Mouse (Mus musculus): ENCODE results near the gene 4930467E23Rik.
"Not testable (repeated sequence)": the region's sequence is repeated elsewhere in the genome, so short reads cannot be mapped to it uniquely, and the experiment has no call there.

Gene 4930467E23Rik

GRCm38 (mm10) chr8:19729276-19729675 is at the start of gene 4930467E23Rik:
Gene 4930467E23Rik, plus strand, starts transcription at chr8:19729576.
- not testable (repeated sequence) for DNase-seq

- not testable (repeated sequence) for DNase-seq
Measured at GRCm38 (mm10) chr8:19682311-19682710, 47.1 kb upstream of the 4930467E23Rik start.

DNA sequence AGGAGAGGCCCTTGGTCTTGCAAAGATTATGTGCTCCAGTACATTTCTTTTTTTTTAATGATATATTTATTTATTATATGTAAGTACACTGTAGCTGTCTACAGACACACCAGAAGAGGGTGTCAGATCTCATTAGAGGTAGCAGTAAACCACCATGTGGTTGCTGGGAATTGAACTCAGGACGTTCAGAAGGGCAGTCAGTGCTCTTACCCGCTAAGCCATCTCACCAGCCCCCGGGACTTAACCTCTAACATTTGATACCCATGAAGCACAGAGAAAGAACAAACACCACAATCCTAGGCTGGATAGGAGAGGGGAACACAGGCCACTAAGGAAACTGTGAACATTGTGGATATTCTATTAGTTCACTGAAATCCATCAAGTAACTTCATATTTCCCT is 43.9 kb upstream of the 4930467E23Rik start:
- not testable (repeated sequence) for DNase-seq

GRCm38 (mm10) chr8:19688802-19689525 is 40.4 kb upstream of the 4930467E23Rik start:
- DNase-seq, result not testable (repeated sequence)

GRCm38 (mm10) chr8:19689745-19690144 is 39.6 kb upstream of the 4930467E23Rik start:
- DNase-seq, result not testable (repeated sequence)

DNA sequence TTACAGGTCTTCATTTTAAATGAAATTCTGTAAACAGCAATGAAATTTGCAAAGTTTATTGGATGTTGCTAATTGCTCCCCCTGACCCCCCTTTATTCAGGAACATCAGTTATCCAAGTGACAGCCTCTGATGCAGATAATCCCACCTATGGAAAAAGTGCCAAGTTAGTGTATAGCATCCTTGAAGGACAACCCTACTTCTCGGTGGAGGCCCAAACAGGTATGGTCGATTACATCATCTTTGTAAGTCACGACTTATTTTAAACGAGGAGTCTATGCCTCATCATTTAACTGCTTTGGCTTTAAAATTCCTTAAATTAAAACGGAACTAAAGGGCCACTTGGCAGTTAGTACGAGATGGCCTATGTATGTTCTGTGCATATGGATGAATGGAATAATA is 38.0 kb upstream of the 4930467E23Rik start:
- DNase-seq, result not testable (repeated sequence)

- DNase-seq, result not testable (repeated sequence)
Measured at GRCm38 (mm10) chr8:19697497-19698077, 31.8 kb upstream of the 4930467E23Rik start.

DNA sequence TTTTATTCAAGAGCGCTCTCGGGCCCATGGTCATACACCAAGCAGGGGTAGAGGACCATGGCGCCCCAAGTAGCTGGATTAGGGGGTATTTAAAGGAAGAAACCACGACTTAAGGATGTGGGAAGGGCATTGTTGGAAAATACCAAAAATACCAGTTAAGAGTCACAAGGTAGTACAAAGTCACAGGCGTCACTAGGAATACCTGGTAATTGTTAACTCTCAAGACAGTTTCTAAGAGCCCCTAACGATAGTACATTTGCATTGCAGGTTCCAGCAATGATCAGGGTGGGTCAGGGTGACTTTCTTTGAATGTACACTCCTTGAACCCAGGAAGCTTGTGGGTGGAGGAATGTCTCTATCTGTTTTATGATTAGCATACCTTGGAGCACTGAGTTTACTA is 31.3 kb upstream of the 4930467E23Rik start:
- not testable (repeated sequence) for DNase-seq

DNA sequence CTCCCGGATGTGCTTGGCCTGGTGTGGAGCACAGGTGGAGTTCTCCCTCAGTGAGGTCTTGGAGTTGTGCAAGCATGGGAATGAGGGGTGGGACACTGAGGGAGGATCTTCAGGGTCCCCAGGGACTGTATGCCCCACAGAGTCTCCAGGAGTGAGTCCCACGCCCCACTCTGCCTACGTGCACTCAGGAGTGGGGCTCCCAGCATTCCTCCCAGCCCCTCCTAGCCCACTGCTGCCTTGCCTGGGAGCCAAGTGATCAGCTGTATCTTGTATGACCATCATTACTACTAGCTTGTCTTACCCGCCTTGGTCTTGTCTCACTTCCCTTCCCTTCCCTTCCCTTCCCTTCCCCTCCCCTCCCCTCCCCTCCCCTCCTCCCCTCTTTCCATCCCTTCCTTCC is 30.7 kb upstream of the 4930467E23Rik start:
- peak; percentile 54 for DNase-seq

DNA sequence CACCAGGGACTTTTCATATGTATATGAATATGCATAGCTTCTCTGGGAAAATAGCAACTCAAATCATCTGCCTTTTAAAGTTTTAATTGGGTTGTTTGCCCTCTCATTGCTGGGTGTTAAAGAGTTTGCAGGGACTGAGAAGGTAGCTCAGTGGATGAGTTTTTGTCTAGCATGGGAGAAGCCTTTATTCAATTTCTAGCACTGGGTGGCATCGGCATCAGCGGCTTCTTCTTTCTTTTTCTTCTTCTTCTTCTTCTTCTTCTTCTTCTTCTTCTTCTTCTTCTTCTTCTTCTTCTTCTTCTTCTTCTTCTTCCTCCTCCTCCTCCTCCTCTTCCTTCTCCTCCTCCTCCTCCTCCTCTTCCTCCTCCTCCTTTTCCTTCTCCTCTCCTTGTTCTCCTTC is 28.1 kb upstream of the 4930467E23Rik start:
- not testable (repeated sequence) for DNase-seq

- DNase-seq, result not testable (repeated sequence)
Measured at GRCm38 (mm10) chr8:19702276-19702675, 27.1 kb upstream of the 4930467E23Rik start.

DNA sequence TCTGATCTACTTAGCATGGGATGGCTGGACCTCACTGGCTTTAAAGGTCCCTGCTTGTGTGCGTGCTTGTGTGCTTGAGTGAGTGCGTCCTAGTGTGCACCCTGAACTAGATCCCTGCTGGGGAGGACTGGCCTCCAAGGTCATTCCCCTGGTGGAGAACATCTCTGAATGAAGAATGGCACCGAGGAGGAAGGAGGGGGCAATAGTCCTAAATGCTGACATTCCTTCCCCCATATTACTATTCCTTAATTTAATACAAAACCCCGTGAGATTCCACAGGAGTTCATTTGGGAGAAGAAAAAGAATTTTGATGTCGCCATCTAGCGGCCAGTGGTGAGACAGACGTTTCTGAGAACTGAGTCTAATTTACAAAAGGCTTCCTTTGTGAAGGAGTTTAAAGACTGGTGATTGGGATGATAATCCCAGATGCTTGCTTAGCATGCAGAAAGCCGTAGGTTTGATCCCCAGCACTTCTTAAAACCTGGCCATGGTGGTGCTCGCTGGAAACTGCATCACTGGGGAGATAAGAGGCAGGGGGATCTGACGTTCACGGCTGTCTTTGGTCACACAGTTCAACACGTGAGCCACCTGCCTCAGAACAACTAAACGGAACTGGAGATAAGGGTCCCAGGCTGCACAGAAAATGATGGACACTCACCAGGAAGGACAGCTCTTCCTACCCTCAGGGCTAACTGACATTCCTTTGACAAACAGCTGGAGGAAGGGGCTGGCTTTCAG is 26.2 kb upstream of the 4930467E23Rik start:
- peak; percentile 86 for DNase-seq

DNA sequence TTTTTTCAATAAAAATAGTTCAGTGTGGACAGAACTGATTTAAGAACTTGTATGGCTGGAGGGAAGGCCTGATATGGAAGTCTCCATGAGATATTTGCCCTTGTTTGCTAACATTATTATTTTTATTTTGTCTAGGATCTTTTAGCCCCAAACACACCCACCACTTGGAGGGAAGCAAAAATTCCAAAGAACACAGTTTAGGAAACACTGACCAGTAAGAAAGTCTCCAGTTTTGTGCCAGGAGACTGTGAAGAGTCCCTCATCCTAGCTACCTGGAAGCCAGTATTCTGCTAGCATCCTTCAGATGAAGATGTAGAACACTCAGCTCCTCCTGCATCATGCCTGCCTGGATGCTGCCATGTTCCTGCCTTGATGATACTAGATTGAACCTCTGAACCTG is 25.5 kb upstream of the 4930467E23Rik start:
- DNase-seq, result not testable (repeated sequence)

GRCm38 (mm10) chr8:19704441-19705215 is 24.7 kb upstream of the 4930467E23Rik start:
- DNase-seq, result not testable (repeated sequence)

GRCm38 (mm10) chr8:19705216-19705600 is 24.2 kb upstream of the 4930467E23Rik start:
- not testable (repeated sequence) for DNase-seq

GRCm38 (mm10) chr8:19706101-19706725 is 23.2 kb upstream of the 4930467E23Rik start:
- not testable (repeated sequence) for DNase-seq

DNA sequence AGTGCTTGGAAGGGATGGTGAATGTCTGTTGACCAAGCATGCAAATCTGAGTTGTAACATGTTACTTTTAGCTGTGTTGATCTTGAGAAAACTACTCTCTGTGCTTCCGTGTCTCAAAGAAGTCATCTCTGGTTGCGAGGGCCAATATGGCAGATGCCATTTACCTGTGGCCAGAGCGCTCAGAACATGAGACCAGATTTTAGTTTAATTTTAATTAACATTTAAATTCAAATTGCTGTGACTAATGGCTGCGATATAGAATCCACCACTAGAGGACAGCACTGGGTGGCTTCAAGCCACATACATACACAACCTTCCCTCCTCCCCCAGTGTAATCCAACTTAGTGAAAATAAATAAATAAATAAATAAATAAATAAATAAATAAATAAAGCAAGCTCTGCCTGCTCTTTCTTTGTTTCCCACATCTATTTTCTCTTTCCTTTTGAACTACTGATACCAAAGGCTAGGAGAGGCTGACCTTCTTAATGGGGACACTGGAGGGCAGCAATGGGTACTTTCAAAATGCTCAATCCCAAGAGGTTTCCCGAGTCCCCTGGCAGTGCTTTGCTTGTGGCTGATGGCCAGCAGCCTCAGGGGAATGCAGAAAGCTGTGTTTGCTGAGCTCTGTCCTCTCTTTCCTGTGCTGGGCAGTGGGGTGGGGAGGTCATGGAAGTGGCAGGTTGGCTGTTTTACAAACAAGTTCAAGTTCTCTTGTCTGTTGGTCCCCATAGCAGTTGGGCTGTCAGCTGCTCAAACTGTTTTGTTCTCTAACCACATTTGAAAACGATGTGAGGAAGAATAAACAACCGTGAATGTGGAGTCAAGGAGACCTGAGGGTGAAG is 22.2 kb upstream of the 4930467E23Rik start:
- DNase-seq, result peak; percentile 87

DNA sequence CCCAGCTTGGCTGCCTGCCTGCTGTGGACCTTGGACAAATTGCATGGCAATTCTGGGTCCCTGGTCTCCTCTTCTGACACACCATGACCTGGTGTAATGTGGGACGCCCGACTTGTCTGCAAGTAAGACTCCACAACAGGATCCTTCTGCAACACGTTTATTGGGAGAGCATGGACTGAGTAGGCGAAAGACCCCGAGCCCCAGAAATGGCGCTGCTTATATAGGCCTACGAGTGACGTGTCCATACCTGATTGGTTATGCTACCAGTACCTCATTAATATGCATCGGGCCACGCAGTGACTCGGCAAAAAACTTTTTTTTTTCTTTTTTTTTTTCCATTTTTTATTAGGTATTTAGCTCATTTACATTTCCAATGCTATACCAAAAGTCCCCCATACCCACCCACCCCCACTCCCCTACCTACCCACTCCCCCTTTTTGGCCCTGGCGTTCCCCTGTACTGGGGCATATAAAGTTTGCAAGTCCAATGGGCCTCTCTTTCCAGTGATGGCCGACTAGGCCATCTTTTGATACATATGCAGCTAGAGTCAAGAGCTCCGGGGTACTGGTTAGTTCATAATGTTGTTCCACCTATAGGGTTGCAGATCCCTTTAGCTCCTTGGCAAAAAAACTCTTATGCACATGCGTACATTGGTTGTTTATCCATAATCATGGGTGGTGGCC is 21.5 kb upstream of the 4930467E23Rik start:
- not testable (repeated sequence) for DNase-seq

- DNase-seq, result not testable (repeated sequence)
Measured at GRCm38 (mm10) chr8:19708976-19709375, 20.4 kb upstream of the 4930467E23Rik start.

GRCm38 (mm10) chr8:19709488-19709887 is 19.9 kb upstream of the 4930467E23Rik start:
- not testable (repeated sequence) for DNase-seq
